Mouse (Mus musculus): Measurements from ENCODE around the gene Dad1.

Dad1 gene

DNA sequence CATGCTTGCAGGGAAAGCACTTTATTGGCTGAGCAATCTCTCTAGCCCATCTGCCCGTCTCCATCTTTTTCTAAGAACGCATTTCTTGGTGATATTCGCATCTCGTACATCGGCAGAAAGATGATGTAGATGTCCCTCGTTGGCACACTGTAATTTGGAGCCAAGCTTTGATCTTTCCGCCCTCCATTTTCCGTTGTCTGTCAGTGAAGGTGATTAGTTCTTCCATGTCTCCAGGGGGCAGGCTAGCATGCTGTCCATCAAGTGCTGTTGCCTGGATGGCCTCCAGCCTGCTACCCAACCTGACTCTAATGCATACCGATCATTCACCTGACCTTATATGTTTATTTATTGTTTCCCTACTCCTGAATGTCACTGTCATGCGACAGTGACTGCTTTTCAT is 50.1 kb downstream of the Dad1 start:
- DNase-seq, result no peak

DNA sequence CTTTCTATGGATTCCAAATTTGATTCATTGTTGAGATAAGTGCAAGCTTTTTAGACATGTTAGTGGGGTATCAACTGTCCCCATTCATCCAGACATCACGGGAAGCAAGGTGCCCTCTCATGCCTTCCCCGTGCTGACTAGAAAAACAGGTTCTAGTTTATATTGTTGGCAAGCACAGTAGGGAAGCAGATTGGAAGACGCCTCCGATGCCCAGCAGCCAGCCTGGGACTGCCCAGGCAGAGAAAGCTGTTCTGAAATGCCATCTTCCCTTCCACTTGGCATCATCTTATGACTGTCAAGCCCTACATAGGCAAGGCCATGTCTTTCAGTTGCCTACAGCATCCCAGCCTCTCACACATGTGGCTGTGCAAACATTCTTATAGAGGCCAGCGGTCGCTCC is 50.7 kb downstream of the Dad1 start:
- no peak for DNase-seq

- no peak for DNase-seq
Observed at GRCm38 (mm10) chr14:54200363-54200762, 53.5 kb downstream of the Dad1 start.

GRCm38 (mm10) chr14:54199662-54200061 is 54.2 kb downstream of the Dad1 start:
- DNase-seq, result no peak

DNA sequence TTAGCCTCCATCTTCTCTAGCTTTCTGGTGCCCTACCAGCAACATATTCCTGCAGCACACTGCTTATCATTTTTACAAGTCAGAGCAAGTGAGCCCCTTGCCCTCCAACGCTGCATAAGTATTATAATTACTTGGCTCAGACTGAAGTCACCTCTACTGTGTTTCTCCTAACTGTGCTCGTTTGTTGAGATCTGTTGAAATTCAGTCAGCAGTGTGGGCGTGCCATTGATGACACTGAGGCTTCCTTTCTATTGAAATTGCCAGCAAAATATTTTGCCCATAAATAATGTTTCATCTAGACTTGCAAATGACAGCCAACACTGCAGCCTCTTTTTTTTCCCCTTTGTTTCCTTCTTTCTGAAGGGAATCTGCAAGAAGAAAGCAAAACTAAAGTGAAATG is 56.2 kb downstream of the Dad1 start:
- DNase-seq, result no peak

DNA sequence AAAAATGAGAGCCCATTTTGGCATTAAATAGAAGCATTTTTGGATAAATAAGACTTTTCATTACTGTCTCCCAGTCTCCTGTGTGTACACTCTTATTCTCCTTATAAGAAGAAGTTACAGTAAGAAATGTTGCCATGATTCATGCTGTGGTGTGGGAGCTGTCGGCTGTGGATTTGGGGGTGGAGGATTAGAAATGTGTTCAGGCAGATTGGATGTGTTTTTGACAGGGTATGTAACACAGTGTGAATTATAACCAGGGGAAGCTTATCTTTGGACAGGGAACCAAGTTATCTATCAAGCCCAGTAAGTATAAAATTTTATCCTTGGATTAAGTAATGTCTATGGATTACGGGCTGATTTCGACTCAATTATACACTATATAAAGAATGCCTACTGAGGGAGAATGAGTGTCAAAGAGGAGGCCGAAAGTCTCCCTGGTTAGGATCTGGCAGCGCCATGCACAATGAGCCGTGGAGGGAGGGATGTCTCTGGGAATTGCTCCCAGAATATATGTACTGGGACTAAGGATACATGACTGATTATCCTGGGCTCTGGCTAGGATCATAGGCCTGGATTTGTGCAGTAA is 58.0 kb downstream of the Dad1 start:
- DNase-seq, result no peak

- DNase-seq, result no peak
Observed at GRCm38 (mm10) chr14:54193354-54194133, 60.4 kb downstream of the Dad1 start.

DNA sequence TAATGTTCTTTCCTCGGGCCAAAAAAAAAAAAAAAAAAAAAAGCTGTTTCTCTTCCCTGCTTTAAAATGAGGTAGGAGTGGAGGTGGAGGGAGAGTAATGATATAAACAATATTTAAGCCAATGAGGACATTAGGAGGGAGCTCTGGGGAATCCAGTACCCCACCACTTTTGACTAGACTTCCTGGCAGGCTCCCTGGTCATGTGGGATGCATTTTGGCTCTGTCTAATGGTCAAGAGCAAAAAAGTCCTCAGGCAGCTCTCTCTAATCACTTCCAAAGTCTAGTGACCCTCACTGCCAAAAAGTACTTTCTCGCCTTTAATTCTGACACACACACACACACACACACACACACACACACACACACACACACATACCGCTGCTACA is 61.4 kb downstream of the Dad1 start:
- DNase-seq, result no peak

- no peak for DNase-seq
Observed at GRCm38 (mm10) chr14:54191594-54192461, 62.1 kb downstream of the Dad1 start.

DNA sequence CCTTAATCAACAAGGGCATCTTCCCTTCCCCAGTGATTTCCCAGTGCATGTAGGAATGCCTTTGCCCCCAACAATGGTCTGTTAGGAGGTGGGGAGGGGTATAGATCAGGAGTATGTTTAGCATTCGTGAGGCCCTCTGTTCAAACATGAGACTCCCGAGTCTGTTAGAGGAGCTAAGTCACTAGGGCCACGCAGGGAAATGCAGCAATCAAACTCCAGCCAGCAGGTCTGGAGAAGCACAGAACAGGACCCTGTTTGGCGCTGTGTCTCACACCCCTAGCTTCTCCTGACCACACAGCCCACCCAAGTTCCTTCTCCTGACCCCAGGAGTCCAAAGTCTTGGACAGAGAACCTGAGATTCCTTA is 62.9 kb downstream of the Dad1 start:
- DNase-seq, result no peak

DNA sequence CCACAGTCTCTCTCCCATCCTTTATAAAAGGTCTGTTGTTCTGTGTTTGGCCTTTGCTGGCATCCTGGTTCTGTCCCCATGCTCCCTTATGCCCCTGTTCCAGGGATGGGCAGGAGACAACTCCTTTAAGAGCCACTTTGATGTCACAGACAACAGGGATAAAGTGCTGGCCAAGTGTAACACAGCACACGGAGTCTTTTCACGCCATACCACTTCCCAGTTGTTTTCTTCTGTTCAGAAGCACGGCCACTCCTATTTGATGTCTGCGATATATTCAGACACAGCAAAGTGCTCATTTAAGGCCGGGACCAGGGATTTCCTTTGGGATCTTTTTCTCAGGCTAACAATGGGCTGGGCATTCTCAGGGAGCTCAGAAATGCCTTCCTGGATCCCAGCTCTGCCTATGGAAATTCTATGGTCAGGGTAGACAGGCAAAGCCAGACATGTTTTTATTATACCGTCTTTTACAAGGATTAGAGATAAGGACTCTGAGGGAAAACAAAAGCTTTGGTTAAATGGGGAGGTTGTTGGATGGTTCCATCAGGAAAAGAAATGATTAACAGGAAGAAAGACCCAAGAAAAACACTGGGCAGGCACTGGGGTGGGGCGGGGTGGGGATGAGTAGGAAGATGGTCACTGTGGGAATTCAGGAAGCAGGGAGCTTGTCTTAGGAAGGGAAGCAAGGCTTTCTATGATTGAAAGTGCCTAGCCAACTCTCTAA is 63.4 kb downstream of the Dad1 start:
- no peak for DNase-seq

DNA sequence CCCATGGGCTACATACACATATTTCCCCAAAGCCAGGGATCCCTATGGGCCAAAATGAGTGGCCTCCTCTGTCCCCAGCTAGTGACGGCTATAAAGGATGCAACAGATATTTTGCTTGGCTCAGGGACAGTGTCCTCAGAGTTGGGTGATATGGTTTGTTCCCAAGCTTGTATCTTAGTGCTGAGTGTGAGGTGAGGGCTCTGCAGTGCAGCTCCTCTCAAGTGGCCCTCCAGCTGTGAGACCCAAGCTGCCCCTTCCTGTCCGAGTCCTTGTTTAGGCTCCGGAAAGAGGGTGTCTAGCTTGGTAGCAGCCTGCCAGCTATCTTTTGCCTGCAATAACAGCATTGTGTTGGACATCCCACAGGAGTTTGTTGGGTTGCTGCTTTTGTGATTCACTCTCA is 64.6 kb downstream of the Dad1 start:
- DNase-seq, result no peak

- no peak for DNase-seq
Observed at GRCm38 (mm10) chr14:54187211-54187610, 66.7 kb downstream of the Dad1 start.
